7 mouse cellular contexts compared by ENCODE assay signal in the genomic region with DNA sequence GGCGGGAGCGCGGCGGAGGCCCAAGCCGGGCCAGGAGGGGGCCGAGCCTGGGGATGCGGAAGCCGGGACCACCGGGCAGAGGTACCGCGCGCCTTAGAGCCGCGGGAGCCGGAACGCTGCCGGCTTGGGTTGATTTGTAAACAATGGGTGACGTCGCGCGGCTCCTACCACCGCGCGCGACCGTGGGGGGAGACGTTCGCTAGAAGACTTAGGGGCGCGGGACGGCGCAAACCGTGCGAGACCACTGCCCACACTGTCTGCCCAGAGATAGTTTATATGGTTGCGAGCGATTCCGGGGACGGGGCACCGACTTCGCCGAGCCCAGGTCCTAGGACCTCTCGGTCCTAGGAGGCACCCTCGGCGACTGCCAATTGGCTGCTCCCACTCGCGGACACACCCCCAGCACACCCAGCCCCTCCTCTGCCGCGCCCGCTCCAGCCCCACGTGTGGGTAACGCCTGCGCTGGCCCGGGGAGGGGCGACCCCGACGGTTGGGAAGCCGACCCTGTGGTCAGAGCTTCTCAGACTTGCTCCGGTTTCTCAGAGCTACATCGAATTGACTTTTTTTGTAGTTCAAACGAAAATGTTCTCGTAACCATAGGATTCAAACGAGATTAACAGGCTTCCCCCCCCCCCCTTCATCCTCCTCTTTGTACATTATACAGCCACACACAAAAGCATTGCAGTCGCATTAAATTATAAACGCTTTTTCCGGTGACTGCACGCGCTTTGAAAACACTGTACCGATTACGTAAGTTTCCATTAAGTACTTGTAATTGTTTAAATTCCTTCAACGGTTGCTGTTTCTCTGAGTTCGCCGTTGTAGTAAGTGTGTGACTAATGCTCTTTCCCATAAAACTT. TPM values are rescaled to one million over a fixed set of nuclear protein-coding genes. Genes with fewer than 3 reads are reported as not detected.
DNase-seq lines count a peak whose midpoint lies in the region; ATAC-seq lines count a peak whose summit lies in the region.

Gene Frat2, minus strand, starts transcription at position 141 of the 860 bp plus-strand sequence.

- no peaks in the 10 kb centered on the region for H3K27me3 ChIP-seq in intestine, embryonic 16.5 days (replicated peaks; ENCODE audit: control insufficient read depth, insufficient read depth, low read length)
- no peaks in the 10 kb centered on the region; the same call in 1 of the 2 replicates for H3K27me3 ChIP-seq in midbrain, embryonic 11.5 days (ENCODE audit: control insufficient read depth, insufficient read depth, low read length)

- intact Hi-C loops in gastrocnemius, postnatal 36 days (cut with DNase I): loop anchor here (2.0 to 5.0 kb wide), 3 partner anchors 17 to 71 kb away; partner anchors contain the start of gene Arhgap19
- intact Hi-C loops in left cerebral cortex, postnatal 36 days (cut with DNase I): loop anchor here (2.0 kb wide), 1 partner anchor 17 kb away; no protein-coding TSS in a partner anchor

- peak within 1 kb of the TSS; percentile 82 for H3K9ac ChIP-seq in intestine, embryonic 16.5 days (ENCODE audit: low read depth, low read length)
- H3K9ac ChIP-seq in midbrain, embryonic 11.5 days (ENCODE audit: low read length): peak within 1 kb of the TSS; percentile 77

- DNase-seq in adrenal gland, adult 18-20 months (ENCODE audit: low spot score in 2 of 2): peak; percentile 81 to 89
- peak; percentile 95 for DNase-seq in embryo, embryonic 11 days
- peak; percentile 80 to 86 for DNase-seq in gastrocnemius, postnatal 36 days
- peak; percentile 88 to 89 for DNase-seq in left cerebral cortex, postnatal 36 days (ENCODE audit: low spot score in 2 of 2)
- DNase-seq in midbrain, embryonic 11.5 days (ENCODE audit: low spot score, missing footprints): peak; percentile 99
- DNase-seq in skeletal muscle tissue, adult 2 months (ENCODE audit: low read depth, low spot score): peak; percentile 81

- H3K4me2 ChIP-seq in intestine, embryonic 16.5 days (ENCODE audit: low read depth, low read length): peak within 1 kb of the TSS; percentile 93
- H3K4me2 ChIP-seq in midbrain, embryonic 11.5 days: peak within 1 kb of the TSS; percentile 98

- peak within 1 kb of the TSS; percentile 94 for H3K27ac ChIP-seq in intestine, embryonic 16.5 days (ENCODE audit: low read length)
- peak within 1 kb of the TSS; percentile 87 for H3K27ac ChIP-seq in midbrain, embryonic 11.5 days (ENCODE audit: low read depth, low read length)

- no peaks in the 10 kb centered on the region for H3K9me3 ChIP-seq in intestine, embryonic 16.5 days (ENCODE audit: control insufficient read depth, low read length)
- no peaks in the 10 kb centered on the region for H3K9me3 ChIP-seq in midbrain, embryonic 11.5 days (ENCODE audit: control insufficient read depth, low read length)

- under 1% methylated on average over 72 of the region's 72 CpGs for WGBS in intestine, embryonic 16.5 days
- 2% methylated on average over 72 of the region's 72 CpGs for WGBS in midbrain, embryonic 11.5 days

- peaks cover 7% of the 10 kb centered on the region; the same call in 1 of the 2 replicates for H3K4me1 ChIP-seq in intestine, embryonic 16.5 days (ENCODE audit: control insufficient read depth, insufficient read depth, low read length)
- H3K4me1 ChIP-seq in midbrain, embryonic 11.5 days (ENCODE audit: control insufficient read depth, insufficient read depth, low read length): peaks cover 26% of the 10 kb centered on the region

- peak; percentile 96 for ATAC-seq in intestine, embryonic 16.5 days
- ATAC-seq in midbrain, embryonic 11.5 days (ENCODE audit: low FRiP score): peak; percentile 95

- H3K4me3 ChIP-seq in intestine, embryonic 16.5 days (ENCODE audit: low read length): peak within 1 kb of the TSS; percentile 89
- peak within 1 kb of the TSS; percentile 80 for H3K4me3 ChIP-seq in midbrain, embryonic 11.5 days (ENCODE audit: low read depth, low read length)

- no peaks in the 10 kb centered on the region for H3K36me3 ChIP-seq in intestine, embryonic 16.5 days (ENCODE audit: control insufficient read depth, insufficient read depth, low read length)
- H3K36me3 ChIP-seq in midbrain, embryonic 11.5 days (ENCODE audit: control insufficient read depth, insufficient read depth, low read length): no peaks in the 10 kb centered on the region

RNA-seq across cellular contexts. Expression of gene Frat2, which starts in this region (rescaled TPM):
- 1 to 10 TPM; 1.4 to 3.4 TPM for total RNA-seq in adrenal gland, adult 18-20 months (2021)
- total RNA-seq in gastrocnemius, postnatal 36 days (2021): 10 to 100 TPM; 13.9 to 18.5 TPM
- 4.7 and 6.0 TPM in 2 replicates for polyA plus RNA-seq in intestine, embryonic 16.5 days (2015; fragmentation: Nextera tagmentation; extraction: Ambion mirVana)
- 10 to 100 TPM in 1 of 2 experiments, 1 to 10 TPM in 1; 7.6 to 10.2 TPM for total RNA-seq in left cerebral cortex, postnatal 36 days (2021)
- polyA plus RNA-seq in midbrain, embryonic 11.5 days (2014; fragmentation: Nextera tagmentation; extraction: Ambion mirVana): 6.6 and 7.2 TPM in 2 replicates

Comparison
In these comparisons a context has a peak if more than half of its experiments do, and no peak if none do; other contexts are left out.
1. Peak in every context shown above with its lines: DNase-seq, ATAC-seq, H3K4me3 ChIP-seq and H3K27ac ChIP-seq.